Mouse (Mus musculus) embryonic facial prominence, embryonic 14.5 days (tissue): ENCODE measurements around the gene Cyp17a1. TPM values are rescaled to one million over a fixed set of nuclear protein-coding genes. Genes with fewer than 3 reads are reported as not detected.
A peak's percentile ranks its signal among the peaks of the same experiment; 100 is the strongest.

Experiments used
- ATAC-seq: fragments of 200-750 bp; cut with Nextera tagmentation; 2 replicates; pipeline ENCODE4 v1.8.0; 2017; ENCODE audit warnings: low read depth, moderate number of reproducible peaks, moderate TSS enrichment
- DNase-seq: peaks from one replicate; pipeline ENCODE4 v3.0.0-alpha.2; 2015; ENCODE audit warnings: low spot score
- H3K27ac ChIP-seq: fragments of 300-500 bp; sonication (generic); replicated peaks from 2 replicates; pipeline ENCODE4 v1.5.1; 2014; ENCODE audit warnings: low read depth, mild to moderate bottlenecking, low read length, moderate library complexity
- H3K27me3 ChIP-seq: fragments of 300-500 bp; sonication (generic); replicated peaks from 2 replicates; pipeline ENCODE4 v1.6.1; 2014; ENCODE audit warnings: low read length; ENCODE audit not compliant: control insufficient read depth, insufficient read depth
- H3K36me3 ChIP-seq: fragments of 300-500 bp; sonication (generic); 2 replicates; pipeline ENCODE4 v1.6.1; 2014; ENCODE audit warnings: low read length, mixed read lengths; ENCODE audit not compliant: control insufficient read depth, insufficient read depth
- H3K4me1 ChIP-seq: fragments of 300-500 bp; sonication (generic); 2 replicates; pipeline ENCODE4 v1.6.1; 2014; ENCODE audit warnings: antibody characterized with exemption, low read length; ENCODE audit not compliant: control insufficient read depth, insufficient read depth
- H3K4me2 ChIP-seq: fragments of 300-500 bp; sonication (generic); 2 replicates; pipeline ENCODE4 v1.6.1; 2014; ENCODE audit warnings: low read depth, mild to moderate bottlenecking, low read length, moderate library complexity, mixed read lengths
- H3K4me3 ChIP-seq: fragments of 300-500 bp; sonication (generic); 2 replicates; pipeline ENCODE4 v1.5.1; 2014; ENCODE audit warnings: low read depth, mild to moderate bottlenecking, low read length
- H3K9ac ChIP-seq: fragments of 300-500 bp; sonication (generic); 2 replicates; pipeline ENCODE4 v1.6.1; 2014; ENCODE audit warnings: low read depth, mild to moderate bottlenecking, low read length, moderate library complexity, mixed read lengths
- H3K9me3 ChIP-seq: fragments of 300-500 bp; sonication (generic); 2 replicates; pipeline ENCODE4 v1.6.1; 2016; ENCODE audit warnings: low read length; ENCODE audit not compliant: control insufficient read depth
- WGBS: fragments of 180-500 bp; shearing (Covaris S2); extraction: QIAGEN DNeasy Blood & Tissue Kit; methylation state at CpG from one replicate; pipeline ENCODE4 v1.1.7; 2014; 5-methylcytosine and 5-hydroxymethylcytosine counted together
- polyA plus RNA-seq: library from polyadenylated mRNA; unstranded; fragments of >200 nt; fragmentation: Nextera tagmentation; extraction: Ambion mirVana; gene quantifications from 2 replicates; pipeline ENCODE4 v1.2.1, GENCODE M21; 2014

Gene Cyp17a1
- polyA plus RNA-seq, 1 experiment from 2014 or later = 0.33 TPM

DNA sequence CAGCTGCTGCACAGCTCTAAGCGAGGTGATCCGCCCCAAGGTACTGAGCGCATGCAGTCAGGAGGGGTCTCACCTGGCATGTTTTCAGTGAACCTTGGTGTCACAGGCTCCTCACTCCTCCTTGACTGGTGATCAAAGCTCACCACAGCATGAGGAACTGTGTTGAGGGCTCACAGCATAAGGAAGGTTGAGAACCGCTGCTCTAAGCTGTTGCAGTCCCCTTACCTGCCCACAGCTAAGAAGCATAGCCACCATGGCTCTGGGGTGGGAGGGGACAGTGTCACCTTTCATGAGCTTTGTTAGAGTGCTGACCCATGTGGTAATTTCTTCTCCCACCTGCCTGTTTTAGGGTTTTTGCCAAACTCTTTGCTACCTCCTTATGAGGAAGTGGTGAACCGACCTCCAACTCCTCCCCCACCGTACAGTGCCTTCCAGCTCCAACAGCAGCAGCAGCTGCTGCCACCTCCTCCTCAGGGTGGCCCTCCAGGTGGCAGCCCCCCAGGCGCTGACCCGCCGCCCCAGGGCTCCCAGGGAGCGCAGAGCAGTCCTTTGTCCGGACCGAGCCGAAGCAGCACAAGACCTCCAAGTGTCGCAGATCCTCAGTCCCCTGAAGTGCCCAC is 19.2 kb downstream of the Cyp17a1 start:
- no peak overlapping the region for H3K9ac ChIP-seq
- 92% methylated on average over 14 of the region's 14 CpGs for WGBS
- H3K4me2 ChIP-seq = no peak overlapping the region
- H3K36me3 ChIP-seq = peaks cover 63% of the 10 kb centered on the region
- no peaks in the 10 kb centered on the region for H3K4me1 ChIP-seq
- H3K27ac ChIP-seq = no peak overlapping the region
- H3K27me3 ChIP-seq = no peaks in the 10 kb centered on the region
- ATAC-seq (no peak; the same call in 1 of the 2 replicates), DNase-seq (no peak)
- H3K4me3 ChIP-seq = no peak overlapping the region
- no peaks in the 10 kb centered on the region for H3K9me3 ChIP-seq

GRCm38 (mm10) chr19:46653188-46653587 is 19.8 kb downstream of the Cyp17a1 start:
- no peak overlapping the region for H3K4me2 ChIP-seq
- no peak overlapping the region for H3K9ac ChIP-seq
- 79% methylated on average over 5 of the region's 5 CpGs for WGBS
- H3K4me3 ChIP-seq = no peak overlapping the region
- ATAC-seq = no peak
- H3K27me3 ChIP-seq = no peaks in the 10 kb centered on the region
- peaks cover 64% of the 10 kb centered on the region for H3K36me3 ChIP-seq
- no peak overlapping the region for H3K27ac ChIP-seq
- H3K4me1 ChIP-seq = no peaks in the 10 kb centered on the region
- DNase-seq = no peak
- no peaks in the 10 kb centered on the region for H3K9me3 ChIP-seq

DNA sequence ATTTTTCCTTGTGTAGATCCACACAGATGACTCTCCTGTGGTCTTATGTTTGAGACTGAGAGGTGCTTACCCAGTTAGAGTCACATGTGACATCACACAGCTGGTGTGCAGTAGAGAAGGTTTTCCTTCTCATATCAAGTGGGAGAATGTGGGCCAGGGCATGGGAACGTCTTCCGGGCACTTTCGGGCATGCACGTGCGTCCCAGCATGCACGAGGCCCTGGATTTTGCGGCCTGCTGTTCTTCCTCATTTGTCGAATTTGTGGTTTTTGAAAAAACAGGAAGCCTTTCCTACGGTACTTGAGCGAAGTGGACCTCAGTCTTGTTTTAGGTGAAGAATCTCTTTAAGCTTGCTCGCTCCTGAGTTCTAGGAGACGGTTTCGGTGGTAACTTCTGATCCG is 24.4 kb downstream of the Cyp17a1 start:
- Histone ChIP-seq H3K27ac (no peak overlapping the region), H3K9ac (no peak overlapping the region), H3K4me3 (no peak overlapping the region), H3K4me2 (no peak overlapping the region), H3K9me3 (no peaks in the 10 kb centered on the region), H3K27me3 (no peaks in the 10 kb centered on the region), H3K36me3 (peaks cover 28% of the 10 kb centered on the region), H3K4me1 (peaks cover 41% of the 10 kb centered on the region)
- DNase-seq (no peak), ATAC-seq (no peak)
- 93% methylated on average over 14 of the region's 14 CpGs for WGBS

DNA sequence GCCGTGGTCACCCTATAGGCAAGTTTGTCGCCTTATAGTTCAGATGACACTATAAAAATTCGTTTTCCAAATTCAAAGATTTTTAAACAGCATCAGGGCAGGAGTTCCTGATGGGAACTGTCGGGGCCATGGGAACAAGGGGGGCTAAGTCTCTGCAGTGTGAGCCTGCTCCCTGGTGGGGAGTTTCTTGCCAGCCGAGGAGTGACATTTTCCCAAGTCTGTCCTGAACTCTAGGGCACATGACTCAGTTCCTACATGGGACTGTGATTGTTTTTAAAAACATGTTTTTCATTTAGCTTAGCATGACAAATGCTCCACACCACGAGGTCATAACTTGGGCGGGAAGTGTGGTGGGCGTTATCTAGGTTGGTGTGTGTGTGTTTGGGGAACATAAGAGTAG is 25.1 kb downstream of the Cyp17a1 start:
- Histone ChIP-seq H3K4me1 (peaks cover 48% of the 10 kb centered on the region), H3K27ac (no peak overlapping the region), H3K4me3 (no peak overlapping the region), H3K36me3 (peaks cover 21% of the 10 kb centered on the region; the same call in 1 of the 2 replicates), H3K9ac (no peak overlapping the region), H3K4me2 (no peak overlapping the region), H3K27me3 (no peaks in the 10 kb centered on the region), H3K9me3 (no peaks in the 10 kb centered on the region)
- ATAC-seq (no peak), DNase-seq (no peak)
- 71% methylated on average over 8 of the region's 8 CpGs for WGBS

DNA sequence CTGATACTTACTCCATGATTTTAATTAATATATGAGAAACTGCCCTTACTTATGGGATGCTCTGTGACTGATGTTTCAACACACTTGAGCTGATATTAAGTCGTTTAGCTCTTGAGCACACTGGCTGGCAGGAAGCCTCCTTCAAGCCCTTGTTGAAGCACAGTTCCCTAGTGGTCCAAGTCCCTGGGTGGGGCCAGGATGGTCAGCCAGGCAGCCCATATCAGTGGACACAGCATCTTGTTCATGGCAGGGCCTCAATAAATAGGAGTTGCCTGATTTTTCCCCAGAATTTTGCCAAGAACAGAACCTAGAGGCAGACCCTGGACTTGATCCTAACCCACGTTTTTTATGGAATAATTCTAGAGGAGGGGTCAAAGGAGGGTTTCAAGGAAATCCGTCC is 25.7 kb downstream of the Cyp17a1 start:
- peaks cover 54% of the 10 kb centered on the region for H3K4me1 ChIP-seq
- H3K9me3 ChIP-seq = no peaks in the 10 kb centered on the region
- ATAC-seq (no peak), DNase-seq (no peak)
- peak overlapping the region; percentile 44; the same call in 1 of the 2 replicates for H3K27ac ChIP-seq
- no peak overlapping the region for H3K4me3 ChIP-seq
- no peak overlapping the region for H3K4me2 ChIP-seq
- 42% methylated on average over 3 of the region's 3 CpGs for WGBS
- peaks cover 17% of the 10 kb centered on the region; the same call in 1 of the 2 replicates for H3K36me3 ChIP-seq
- H3K27me3 ChIP-seq = no peaks in the 10 kb centered on the region
- no peak overlapping the region for H3K9ac ChIP-seq

GRCm38 (mm10) chr19:46646041-46646481 is 26.9 kb downstream of the Cyp17a1 start:
- no peak overlapping the region for H3K4me2 ChIP-seq
- no peaks in the 10 kb centered on the region for H3K9me3 ChIP-seq
- peak overlapping the region; percentile 80 for H3K27ac ChIP-seq
- no peak overlapping the region for H3K4me3 ChIP-seq
- 58% methylated on average over 12 of the region's 12 CpGs for WGBS
- no peaks in the 10 kb centered on the region for H3K27me3 ChIP-seq
- H3K4me1 ChIP-seq = peaks cover 66% of the 10 kb centered on the region
- H3K9ac ChIP-seq = no peak overlapping the region
- DNase-seq = no peak
- no peak for ATAC-seq
- 0 out of 2 replicates have a peak, but pooled peaks cover 11% of the 10 kb centered on the region for H3K36me3 ChIP-seq

GRCm38 (mm10) chr19:46644793-46645602 is 28.0 kb downstream of the Cyp17a1 start:
- H3K27me3 ChIP-seq = no peaks in the 10 kb centered on the region
- WGBS = 23% methylated on average over 12 of the region's 12 CpGs
- no peak overlapping the region for H3K9ac ChIP-seq
- H3K9me3 ChIP-seq = no peaks in the 10 kb centered on the region
- DNase-seq (peak; percentile 92), ATAC-seq (peak; percentile 63)
- 0 out of 2 replicates have a peak, but pooled peaks cover 11% of the 10 kb centered on the region for H3K36me3 ChIP-seq
- H3K4me3 ChIP-seq = no peak overlapping the region
- H3K4me1 ChIP-seq = peaks cover 76% of the 10 kb centered on the region
- no peak overlapping the region; the same call in 1 of the 2 replicates for H3K4me2 ChIP-seq
- peak overlapping the region; percentile 80 for H3K27ac ChIP-seq

DNA sequence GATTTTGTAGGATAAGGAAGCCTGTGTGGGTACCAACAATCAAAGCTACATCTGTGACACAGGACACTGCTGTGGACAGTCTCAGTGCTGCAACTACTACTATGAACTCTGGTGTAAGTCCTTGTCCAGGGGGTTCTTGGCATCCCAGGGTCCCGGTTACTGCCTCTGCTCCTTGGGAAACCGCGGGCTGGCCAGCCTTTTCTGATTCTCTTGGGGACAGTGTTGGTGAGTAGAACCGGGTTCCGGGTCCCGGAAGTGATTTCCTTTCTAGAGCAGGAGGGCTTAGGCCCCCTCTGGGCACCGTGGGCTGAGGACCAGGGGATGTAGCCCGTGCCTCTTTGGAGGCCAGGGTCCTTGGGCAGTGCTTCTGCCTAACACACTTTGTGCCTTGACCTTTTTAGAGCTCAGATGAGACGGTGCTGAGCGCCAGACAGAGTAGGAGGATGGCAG is 28.6 kb downstream of the Cyp17a1 start:
- H3K36me3 ChIP-seq = 0 out of 2 replicates have a peak, but pooled peaks cover 10% of the 10 kb centered on the region
- no peak for ATAC-seq
- H3K4me1 ChIP-seq = peaks cover 82% of the 10 kb centered on the region
- no peak overlapping the region for H3K4me3 ChIP-seq
- H3K9me3 ChIP-seq = no peaks in the 10 kb centered on the region
- H3K9ac ChIP-seq = no peak overlapping the region
- DNase-seq = no peak
- no peak overlapping the region for H3K4me2 ChIP-seq
- peak overlapping the region; percentile 80 for H3K27ac ChIP-seq
- H3K27me3 ChIP-seq = no peaks in the 10 kb centered on the region
- 66% methylated on average over 10 of the region's 10 CpGs for WGBS
